Mouse (Mus musculus): ENCODE results near the gene Tiam2.

Gene Tiam2

DNA sequence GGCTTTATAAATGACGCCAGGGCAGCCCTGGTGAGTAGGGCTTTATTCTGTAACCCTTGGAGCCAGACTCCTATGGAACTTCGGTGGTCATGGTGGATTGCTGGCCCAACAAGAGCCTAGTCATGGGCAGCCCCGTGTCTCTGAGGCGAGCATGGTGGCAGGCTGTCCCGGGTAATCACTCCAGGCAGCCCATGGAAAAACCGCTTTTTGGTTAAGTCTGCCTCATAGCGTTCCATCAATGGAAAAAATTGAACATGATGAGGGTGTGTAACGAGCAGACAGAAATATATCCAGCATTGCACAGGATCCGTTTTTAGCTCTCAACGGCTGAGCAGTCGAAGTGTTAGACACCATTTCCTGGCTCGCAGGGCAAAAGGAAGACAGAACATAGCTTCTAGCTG, 70.5 kb downstream of the Tiam2 start:
- no peak for DNase-seq (ENCODE audit: low read depth)

DNA sequence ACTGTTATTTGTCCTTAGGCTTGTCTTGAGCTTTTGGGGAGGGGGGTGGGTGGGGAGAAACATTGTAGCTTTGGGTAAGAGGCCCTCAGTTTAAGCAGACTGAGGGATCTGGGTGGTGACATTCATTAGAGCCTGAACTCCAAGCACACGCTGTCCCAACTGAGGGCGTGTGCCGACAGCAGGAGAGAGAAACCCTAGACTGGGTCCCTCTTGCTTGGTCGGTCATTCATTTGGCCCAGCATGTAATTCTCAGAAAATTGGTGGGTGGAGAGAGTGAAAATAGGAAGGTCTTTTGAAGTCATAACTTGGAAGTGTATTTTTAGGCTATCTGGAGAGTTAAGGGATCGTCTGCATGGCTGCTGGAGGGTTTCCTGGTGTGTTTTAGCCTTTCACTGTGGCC, 71.5 kb downstream of the Tiam2 start:
- no peak for DNase-seq (ENCODE audit: low read depth)

DNA sequence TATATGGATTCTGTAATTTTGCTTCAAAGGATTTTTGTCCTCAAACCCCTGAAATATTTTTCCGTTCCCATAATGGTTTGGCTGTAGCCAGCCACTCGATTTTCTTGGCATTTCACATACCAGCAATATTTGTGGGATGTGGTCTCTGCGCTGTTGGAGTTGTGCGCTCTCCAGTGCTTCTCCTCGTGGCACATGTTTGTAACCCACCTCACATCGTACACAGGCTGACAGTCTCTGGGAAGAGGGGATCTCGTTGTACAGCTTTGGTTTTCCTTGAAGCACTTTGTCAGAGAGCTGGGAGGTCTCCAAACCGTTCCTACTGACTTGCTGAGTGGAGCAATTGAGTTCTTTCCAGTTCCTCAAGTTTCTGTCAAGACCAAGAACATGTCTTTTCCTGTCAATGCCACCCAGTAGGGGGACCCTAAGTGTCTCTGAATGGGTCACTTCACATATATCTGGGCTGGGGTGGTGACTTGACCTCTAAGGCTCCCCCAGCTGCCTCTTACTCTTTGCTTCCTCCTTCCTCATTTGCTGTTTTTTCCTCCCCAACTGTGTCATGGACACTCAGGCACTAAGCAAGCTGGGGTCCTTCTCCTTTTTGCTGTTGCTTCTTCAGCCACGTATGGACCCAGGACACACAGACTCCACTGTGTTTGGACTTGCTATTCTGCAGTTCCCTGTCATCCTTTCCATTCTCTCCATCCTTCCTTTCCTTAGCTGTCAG, 79.1 kb downstream of the Tiam2 start:
- no peak for DNase-seq (ENCODE audit: low read depth)

DNA sequence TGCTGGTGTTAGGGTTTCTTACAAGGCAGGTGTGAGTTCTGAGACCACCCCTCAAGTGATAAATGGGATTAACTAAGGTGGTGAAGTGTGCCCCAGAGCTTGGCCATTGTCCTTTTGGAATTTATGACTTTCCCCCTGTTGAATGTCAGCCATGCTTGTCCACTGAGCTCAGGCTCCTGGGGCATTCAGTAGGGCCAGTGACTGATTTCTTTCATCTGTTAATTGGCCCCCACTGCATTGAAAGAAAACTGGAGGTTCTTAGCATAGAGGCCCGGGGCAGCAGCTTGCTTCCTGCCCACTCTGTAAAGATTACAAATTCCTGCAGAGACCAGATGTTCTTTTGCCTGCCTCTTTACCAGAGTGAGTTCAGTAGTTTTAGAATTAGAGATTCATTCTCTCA, 80.7 kb downstream of the Tiam2 start:
- no peak for DNase-seq (ENCODE audit: low read depth)

DNA sequence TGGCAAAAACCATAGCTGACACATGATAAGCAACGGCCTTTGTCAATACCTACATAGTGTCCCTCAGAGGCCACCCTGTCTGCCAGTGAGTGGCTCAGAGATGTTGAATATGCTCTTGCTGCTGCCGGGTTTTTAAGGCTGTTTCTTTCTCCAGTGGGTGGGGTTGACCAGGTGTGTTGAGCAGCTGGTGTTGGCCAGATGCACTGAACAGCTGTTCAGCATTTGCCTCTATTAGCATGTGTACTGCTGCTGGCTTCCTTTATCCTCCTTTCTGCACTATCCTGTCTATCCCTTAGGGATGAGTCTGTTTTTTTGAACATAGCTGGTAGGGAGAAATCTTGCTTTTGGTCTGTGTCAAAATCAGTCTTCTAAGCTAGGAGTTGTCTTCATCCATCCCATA, 83.9 kb downstream of the Tiam2 start:
- no peak for DNase-seq (ENCODE audit: low read depth)

DNA sequence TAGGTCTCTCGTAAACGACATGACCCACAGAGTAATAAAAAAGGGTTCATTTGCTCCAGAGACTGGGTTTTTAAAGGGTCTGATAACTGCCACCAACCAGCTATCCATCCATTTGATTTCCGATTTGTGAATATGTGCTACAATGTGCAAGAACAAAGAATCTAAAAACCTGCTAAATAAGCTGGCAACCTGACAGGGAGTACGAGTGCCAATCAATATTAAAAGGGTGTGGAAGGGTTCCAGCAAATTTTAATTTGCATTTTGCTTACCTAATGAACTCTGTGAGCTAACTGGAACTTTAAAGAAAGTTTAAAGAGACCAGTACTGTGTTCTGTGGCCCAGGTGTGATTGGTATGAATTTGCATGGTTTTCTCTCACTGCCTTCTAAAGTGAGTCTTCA, 86.4 kb downstream of the Tiam2 start:
- DNase-seq (ENCODE audit: low read depth) = no peak

DNA sequence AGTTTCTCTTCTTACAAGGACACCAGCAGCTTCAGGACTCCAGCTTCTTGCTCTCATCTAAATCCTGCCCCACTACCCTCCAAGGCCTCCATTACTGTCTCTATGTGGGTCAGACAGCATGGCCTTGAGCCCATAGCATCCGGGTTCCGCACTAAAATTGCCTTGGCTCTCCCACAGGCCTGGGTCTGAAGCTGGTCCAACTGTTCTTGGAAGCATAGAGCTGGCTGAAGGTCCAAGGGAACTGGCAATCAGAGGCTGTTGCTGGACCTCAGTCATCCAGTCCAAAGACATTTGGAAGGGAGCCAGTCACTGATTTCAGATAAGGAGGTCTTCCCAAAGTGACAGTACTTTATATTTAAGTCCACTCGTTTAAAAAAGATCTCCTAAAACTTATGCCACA, 89.2 kb downstream of the Tiam2 start:
- DNase-seq (ENCODE audit: low read depth) = no peak

DNA sequence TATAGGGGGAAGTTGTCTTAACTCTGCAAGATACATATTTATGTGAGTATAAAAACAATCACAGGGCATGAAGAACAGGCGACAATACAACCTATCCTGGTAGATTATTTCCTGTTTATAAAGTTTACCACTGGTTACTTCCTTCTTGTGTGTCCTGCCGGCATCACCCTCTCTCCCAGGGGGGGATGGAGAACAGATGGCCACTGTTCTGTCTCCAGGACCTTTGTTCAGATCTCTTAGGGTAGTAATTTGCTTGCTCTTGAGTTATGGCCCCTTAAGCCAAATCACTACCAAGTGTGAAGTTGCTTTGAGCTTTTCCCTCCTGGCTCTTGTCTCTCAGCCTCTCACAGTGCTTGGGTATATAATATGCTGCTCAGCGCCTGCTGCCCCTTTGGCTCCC, 90.0 kb downstream of the Tiam2 start:
- no peak for DNase-seq (ENCODE audit: low read depth)

DNA sequence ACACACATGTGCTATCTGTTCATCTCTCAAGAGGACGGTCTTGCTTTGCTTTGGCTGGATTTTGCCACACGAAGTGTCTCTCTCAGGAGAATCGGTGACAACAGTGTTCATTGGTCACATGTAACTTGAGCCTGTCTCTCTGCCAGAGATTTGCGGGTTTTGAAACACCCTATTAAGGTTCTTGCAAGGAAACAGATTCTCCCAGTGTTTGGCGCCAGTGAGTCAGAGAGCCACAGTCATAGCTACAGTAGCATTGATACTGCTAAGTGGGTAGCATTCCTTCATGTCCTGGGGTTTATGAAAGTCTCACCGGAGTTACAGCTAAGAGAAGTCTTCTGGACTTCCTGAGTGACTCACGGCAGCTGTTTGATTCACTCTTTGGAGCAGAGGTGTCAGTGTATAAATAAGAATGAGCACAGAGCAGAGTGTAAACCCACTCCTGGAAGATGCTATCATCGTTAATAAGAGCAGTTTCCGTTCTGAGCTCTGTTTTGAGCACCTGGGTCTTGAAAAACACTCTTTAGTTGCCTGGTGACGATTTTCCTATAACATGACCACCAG, 93.1 kb downstream of the Tiam2 start:
- peak; percentile 83 for DNase-seq (ENCODE audit: low read depth)

DNA sequence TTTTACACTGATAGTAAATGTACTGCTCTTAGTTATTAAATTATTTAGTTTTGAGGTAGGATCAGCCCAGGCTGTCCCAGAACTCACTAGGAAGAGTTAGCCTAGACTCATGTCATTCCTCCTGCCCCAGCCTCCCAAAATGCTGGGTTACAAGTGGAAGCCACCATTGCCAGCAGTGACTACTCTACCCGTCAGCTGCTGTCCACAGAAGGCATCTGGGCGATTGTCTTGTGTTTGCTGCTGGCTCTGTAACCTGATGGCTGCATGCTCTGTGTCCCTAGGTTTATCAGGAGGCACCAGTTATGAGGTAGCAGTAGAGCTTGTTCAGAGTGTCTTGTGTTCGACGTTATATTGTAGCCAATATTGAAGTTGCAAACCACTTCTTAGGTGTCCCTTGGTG, 93.8 kb downstream of the Tiam2 start:
- DNase-seq (ENCODE audit: low read depth) = no peak

DNA sequence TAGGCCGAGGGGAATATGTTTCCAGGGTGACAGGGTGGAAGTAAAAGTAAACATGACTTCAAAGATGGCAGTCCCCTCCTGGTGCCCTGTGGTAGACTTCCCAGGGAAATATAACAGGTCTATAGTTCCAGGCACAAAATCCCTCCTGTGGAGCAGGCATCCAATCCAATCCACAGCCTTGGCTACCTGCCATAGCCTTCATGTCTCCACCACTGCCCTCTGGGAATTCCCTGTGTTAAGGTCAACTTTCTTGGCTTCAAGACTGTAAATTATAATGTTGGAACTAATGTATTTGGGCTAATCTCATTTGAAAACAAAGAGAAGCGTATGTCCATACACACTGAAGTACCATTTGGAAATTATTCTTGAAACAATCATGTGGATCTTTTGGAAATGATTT, 97.0 kb downstream of the Tiam2 start:
- DNase-seq (ENCODE audit: low read depth) = no peak

DNA sequence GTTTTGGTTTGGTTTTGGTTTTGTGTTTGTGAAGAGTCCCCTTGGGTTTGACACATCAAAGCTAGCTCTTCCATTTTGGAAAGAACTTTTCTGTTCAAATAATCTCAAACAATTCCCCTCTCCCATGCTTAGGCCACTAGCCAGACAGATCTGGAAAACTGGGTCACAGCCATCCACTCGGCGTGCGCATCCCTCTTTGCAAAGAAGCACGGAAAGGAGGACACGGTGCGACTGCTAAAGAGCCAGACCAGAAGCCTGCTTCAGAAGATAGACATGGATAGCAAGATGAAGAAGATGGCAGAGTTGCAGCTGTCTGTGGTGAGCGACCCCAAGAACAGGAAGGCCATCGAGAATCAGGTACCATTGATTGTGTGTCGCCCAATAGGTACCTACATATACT, 102.3 kb downstream of the Tiam2 start:
- no peak for DNase-seq (ENCODE audit: low read depth)

DNA sequence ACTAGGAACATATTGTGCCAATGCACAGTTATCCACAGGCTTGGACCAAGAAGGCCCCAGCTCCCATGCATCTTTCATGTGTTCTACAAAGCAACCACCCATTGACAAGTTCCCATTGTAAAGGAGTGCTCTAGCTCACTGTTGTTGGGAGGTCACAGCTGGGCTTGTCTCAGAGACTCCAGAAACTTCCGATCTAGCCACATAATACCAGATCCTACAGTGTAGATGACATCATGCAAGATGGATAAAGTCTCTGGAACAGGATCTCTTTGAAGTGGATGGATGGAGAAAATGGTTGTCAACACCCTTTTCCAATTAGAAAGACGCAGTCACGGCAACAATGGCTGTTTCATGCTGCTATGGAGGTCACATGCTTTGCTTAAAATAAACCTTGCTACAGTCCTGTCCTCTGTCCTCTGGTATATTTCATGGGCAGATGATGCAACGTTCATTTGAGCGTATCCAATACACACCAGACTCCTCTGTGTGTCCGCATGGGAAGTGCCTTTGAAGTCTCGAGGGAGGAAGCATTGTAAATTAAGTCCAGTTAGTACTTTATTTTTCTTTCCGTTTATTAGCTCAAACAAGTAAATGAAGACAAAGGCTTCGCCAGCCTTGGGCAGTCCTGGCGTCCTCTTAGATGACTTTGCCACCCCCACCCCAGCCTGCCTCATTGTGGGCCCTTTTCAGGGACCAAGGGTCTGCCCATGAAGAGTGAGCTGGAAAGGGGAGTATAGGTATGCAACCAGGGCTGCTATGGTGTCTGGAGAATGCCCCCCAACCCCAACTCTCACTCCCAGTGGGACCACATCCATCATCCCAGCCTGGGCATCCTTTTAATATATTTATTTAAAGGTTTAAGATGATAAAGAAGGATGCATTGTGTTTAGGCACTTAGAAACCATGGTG, 106.5 kb downstream of the Tiam2 start:
- no peak for DNase-seq (ENCODE audit: low read depth)

DNA sequence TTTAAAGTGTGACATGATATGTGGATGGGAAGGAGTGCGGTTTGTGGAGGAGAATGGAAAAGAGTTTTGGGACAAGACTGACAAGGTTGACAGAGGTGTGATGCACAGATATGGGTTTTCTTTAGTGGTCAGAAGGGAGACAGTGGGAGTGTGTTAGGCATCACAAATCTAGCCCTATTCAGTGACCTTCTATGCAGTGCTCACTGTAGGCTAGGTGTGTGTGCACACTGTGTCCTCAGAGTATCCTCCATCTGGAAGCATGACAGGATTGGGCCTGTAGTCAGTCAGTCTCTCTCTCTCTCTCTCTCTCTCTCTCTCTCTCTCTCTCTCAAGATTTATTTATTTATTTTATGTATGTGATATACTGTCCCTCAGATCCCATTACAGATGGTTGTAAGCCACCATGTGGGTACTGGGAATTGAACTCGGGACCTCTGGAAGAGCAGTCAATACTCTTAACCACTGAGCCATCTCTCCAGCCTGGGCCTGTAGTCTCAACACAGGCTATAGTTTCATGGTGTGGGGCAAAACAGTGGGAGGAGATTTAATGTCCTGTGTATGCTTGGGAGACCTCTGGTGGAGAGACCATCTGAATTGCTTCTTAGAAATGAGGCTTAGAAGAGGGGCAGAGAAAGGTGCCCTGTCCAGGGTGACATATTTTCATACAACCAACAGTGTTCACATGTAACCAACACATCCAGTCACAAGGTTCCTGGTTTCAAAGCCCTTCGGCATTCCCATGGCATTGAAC, 107.3 kb downstream of the Tiam2 start:
- DNase-seq (ENCODE audit: low read depth) = no peak

DNA sequence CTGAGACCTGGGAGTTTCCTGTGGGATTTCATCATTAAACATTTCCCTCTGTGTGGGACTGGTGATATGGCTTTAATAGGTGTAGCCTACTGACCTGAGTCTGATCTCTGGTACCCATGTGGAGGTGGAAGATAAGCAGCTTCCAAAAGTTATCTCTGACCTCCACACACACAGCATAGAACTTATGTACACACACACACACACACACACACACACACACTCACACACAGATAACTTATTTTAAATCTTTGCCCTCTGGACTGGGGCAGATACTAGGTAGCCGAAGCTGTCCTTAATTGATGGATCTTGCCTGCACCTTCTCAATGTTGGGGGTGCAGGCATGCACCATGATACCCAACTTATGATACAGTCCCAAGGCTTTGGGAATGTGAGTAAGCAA, 108.9 kb downstream of the Tiam2 start:
- DNase-seq (ENCODE audit: low read depth) = no peak

DNA sequence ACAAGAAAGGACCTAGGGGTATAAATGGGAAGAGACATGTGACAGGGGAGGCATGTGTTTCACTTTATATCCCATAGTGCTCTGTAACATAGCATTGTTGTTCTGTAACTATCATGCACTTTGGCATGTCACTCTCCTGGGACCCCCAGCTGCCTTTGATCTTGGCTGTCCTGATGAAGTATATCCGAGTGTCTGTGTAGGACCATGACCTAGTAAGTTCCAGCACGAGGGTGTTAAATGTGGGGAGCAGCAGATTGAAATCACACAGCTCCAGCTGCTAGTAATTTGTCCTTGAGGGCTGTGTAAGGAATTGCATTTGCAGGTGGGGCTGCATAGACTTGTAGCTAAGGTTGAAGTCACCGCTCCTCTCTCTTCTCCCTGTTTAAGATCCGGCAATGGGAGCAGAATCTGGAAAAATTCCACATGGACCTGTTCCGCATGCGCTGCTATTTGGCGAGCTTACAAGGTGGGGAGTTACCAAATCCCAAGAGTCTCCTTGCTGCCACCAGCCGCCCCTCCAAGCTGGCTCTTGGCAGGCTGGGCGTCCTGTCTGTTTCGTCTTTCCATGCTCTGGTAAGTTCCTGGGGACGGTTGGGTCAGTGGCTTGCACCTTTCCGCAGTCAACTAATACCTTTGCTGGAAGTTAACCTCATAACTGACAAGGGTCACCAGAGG, 110.6 kb downstream of the Tiam2 start:
- DNase-seq (ENCODE audit: low read depth) = no peak

DNA sequence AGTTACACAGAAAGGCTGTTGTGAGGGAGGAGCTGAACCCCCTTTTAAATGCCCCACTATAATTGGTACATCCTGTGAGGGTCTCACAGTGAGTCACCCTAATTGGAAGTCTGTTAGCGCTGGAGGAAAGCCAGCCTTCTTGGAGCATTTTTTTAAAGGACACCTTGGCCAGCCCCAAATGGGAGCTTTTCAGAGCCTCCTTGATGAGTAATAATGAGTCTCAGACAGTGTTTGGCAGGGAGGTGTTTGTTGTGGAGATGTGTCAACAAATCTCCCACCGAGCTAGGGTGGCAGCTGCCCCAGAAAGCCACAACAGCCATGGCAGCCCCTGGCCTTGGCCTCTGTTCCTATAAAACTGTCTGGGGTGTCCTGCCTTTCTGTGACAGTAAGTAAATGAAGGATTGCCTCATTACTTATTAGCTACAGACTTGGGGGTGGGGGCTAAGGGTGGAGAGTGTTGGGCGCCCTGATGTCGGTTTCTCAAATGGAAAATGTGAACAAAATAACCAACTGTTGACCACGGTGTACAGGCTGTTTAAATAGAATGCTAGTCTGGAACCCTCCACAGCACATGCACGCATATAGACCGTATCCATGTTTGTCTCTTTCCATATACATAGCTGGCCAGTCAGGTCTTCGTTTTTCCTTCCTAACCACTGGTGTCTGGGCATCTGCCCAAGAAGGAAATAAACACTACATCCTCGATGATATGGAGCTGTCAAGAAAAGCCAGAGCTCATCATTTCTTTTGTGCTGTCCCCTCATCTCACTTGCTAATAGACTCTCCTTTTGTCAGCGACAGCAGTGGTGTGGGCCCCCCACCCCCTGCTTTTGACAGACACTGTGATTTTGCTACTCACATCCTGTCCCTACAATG, 116.4 kb downstream of the Tiam2 start:
- DNase-seq (ENCODE audit: low read depth) = peak; percentile 67

DNA sequence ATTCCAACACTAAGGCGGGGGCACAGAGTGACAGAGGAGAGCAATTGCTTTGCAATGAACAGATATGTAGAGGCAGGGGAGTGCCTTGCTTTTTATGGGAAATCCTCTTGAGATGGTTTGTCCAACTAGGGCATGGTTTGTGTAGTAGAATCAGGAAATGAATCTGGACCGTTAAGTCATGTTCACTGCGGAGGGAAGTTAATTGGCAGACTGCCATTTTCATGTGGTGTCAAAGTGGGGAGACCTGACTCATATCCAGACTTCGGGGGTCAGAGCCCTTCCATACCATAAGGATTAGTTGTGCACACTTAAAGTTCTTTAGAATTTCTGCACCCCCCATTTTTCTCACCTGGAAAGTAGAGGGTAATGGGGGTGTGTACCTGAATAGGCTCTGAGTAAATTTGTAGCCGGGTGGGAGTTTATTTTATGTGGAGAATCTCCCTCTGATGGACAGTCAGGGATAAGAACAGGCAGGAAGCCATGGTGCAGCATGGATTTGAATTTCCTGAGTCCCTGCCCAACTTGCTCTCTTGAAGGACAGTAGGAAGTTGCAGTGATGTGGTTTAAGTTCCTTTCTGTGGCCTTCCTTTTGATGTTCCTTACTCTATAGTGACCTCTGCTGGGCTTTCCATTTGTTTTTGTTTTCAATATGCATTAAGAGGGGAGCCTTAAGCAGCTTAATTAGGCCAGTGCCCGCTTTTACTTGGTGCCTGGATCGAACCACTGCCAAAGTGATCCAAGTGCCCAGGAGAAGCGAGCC, 120.0 kb downstream of the Tiam2 start:
- no peak for DNase-seq (ENCODE audit: low read depth)

DNA sequence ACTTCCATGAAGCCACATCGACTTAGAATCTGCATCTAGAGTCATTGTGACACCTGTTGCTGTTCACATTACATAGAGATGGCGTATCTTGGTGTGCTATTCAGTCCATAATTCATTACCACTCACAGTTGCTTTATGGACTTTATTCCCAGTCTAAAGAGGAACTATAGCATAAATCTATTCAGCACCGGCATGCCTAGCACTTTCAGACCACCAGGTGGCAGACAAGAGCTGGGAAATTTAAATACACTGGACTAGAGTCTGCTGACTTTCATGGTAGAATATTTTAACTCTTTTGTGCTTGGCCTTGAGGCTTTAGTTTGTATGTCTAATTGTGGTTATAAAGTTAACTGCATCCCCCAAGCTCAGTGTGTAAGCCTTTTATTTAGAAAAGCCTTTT, 122.4 kb downstream of the Tiam2 start:
- DNase-seq (ENCODE audit: low read depth) = no peak

DNA sequence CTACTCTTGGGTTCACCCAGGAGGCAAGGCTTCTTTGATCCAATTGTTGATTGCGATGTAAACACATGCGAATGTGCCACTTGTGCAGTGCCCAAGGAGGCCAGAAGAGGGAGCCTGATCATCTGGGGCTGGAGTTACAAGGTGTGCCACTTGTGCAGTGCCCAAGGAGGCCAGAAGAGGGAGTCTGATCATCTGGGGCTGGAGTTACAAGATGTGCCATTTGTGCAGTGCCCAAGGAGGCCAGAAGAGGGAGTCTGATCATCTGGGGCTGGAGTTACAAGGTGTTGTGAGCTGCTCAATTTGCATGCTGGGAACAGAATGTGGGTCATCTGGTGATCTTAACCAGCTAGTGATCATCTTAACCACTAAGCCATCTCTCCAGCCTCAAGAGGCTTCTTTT, 124.7 kb downstream of the Tiam2 start:
- DNase-seq (ENCODE audit: low read depth) = peak; percentile 57

Data from fibroblast of lung, adult 2 months (primary cell).